Mouse (Mus musculus) ES-E14 (cell line): ENCODE results near the gene Nedd1. TPM values are rescaled to one million over a fixed set of nuclear protein-coding genes. Genes with fewer than 3 reads are reported as not detected.

ENCODE experiments used
- DNase-seq: peaks from one replicate; pipeline ENCODE4 v3.0.0-alpha.2; 2013; ENCODE audit warnings: low read depth, low spot score
- H3K27ac ChIP-seq: 2 replicates; pipeline ENCODE4 v1.5.1; 2012; ENCODE audit warnings: low read depth, mild to moderate bottlenecking, low read length, moderate library complexity, mixed read lengths; ENCODE audit not compliant: poor library complexity, insufficient read depth, severe bottlenecking
- H3K36me3 ChIP-seq: 2 replicates; pipeline ENCODE4 v1.6.1; 2012; ENCODE audit warnings: mild to moderate bottlenecking, low read length, moderate library complexity, mixed read lengths; ENCODE audit not compliant: control insufficient read depth, poor library complexity, insufficient read depth, severe bottlenecking
- H3K4me1 ChIP-seq, 2 experiments: fragments of 150-350 bp in 1 of 2; sonication (generic) in 1 of 2; 2 replicates each; pipeline ENCODE4 v1.6.1; 2012; ENCODE audit warnings: low read length in 2 of 2, mild to moderate bottlenecking in 1 of 2, mixed read lengths in 1 of 2; ENCODE audit not compliant: control insufficient read depth in 2 of 2, insufficient read depth in 2 of 2, poor library complexity in 1 of 2
- H3K4me3 ChIP-seq, 2 experiments: fragments of 150-350 bp in 1 of 2; sonication (generic) in 1 of 2; 2 replicates each; pipeline ENCODE4 v1.5.1; 2012; ENCODE audit warnings: low read length in 2 of 2, low read depth in 1 of 2, mild to moderate bottlenecking in 1 of 2, mixed read lengths in 1 of 2; ENCODE audit not compliant: insufficient read depth in 1 of 2, poor library complexity in 1 of 2, severe bottlenecking in 1 of 2
- H3K9ac ChIP-seq: 2 replicates; pipeline ENCODE4 v1.6.1; 2012; ENCODE audit warnings: low read depth, mild to moderate bottlenecking, low read length, mixed read lengths; ENCODE audit not compliant: poor library complexity, insufficient read depth, severe bottlenecking
- H3K9me3 ChIP-seq: fragments of 150-350 bp; sonication (generic); 2 replicates; pipeline ENCODE4 v1.6.1; 2012; ENCODE audit warnings: low read depth, mild to moderate bottlenecking, low read length; ENCODE audit not compliant: control insufficient read depth, insufficient read depth
- CHD2 ChIP-seq: IDR thresholded peaks from 2 replicates; pipeline ENCODE4 v1.6.1; 2014; ENCODE audit warnings: mild to moderate bottlenecking, low read depth, low read length, inconsistent platforms
- HCFC1 ChIP-seq: IDR thresholded peaks from 2 replicates; pipeline ENCODE4 v1.6.1; 2012; ENCODE audit warnings: low read length, inconsistent platforms, borderline replicate concordance; ENCODE audit not compliant: insufficient read depth
- MAFK ChIP-seq: IDR thresholded peaks from 2 replicates; pipeline ENCODE4 v1.6.1; 2014; ENCODE audit warnings: mild to moderate bottlenecking, low read depth, low read length, inconsistent platforms; ENCODE audit not compliant: insufficient read depth
- ZC3H11A ChIP-seq: IDR thresholded peaks from 2 replicates; pipeline ENCODE4 v1.6.1; 2012; ENCODE audit warnings: low read depth, mild to moderate bottlenecking, inconsistent platforms, low read length, borderline replicate concordance
- ZNF384 ChIP-seq: IDR thresholded peaks from 2 replicates; pipeline ENCODE4 v1.6.1; 2012; ENCODE audit warnings: low read depth, low read length, inconsistent platforms
- in situ Hi-C, 2 experiments: fragments of 600-800 bp; cut with MboI; formaldehyde crosslinking; loops; one replicate each; pipeline ENCODE4 v1.15.1; 2025; ENCODE audit warnings: low sequenced_read_pairs in 2 of 2, inconsistent platforms in 1 of 2; ENCODE audit not compliant: unreplicated experiment in 2 of 2
- total RNA-seq: library from RNA; depleted of rRNA; stranded (reverse); fragments of 300-350 nt; gene quantifications from 2 replicates; pipeline ENCODE4 v1.2.3, GENCODE M21; 2012

The Nedd1 gene
- total RNA-seq, 1 experiment = 13.6 TPM

DNA sequence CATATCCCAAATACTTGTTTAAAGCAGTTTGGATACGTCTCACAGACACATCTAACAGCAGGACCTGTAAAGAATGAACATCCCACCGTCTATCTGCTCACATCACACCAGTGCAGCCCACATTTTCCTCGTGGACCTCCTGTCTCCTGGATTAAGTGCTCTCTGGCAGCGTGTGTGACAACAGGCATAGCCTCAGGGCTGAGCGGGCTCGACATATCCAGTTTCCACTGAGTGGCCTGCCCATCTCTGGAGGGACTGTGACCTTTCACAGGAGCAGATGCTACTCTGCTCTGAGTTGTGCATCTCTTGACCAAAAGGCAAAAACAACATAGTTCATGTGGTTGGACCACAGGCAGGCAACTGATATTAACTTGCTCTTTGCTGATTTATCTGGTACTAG is 23.2 kb downstream of the Nedd1 start:
- no peak for DNase-seq
- H3K9me3 ChIP-seq = no peaks in the 10 kb centered on the region
- peaks cover 3% of the 10 kb centered on the region; the same call in 1 of the 2 replicates for H3K36me3 ChIP-seq
- no peak overlapping the region for H3K4me3 ChIP-seq
- no peak overlapping the region for H3K27ac ChIP-seq
- in situ Hi-C loops = no loop called here
- H3K9ac ChIP-seq = no peak overlapping the region
- H3K4me1 ChIP-seq = no peaks in the 10 kb centered on the region
- TF ChIP-seq HCFC1 = no peak
- no peak for TF ChIP-seq CHD2
- no peak for TF ChIP-seq ZNF384
- TF ChIP-seq MAFK = no peak
- no peak for TF ChIP-seq ZC3H11A

DNA sequence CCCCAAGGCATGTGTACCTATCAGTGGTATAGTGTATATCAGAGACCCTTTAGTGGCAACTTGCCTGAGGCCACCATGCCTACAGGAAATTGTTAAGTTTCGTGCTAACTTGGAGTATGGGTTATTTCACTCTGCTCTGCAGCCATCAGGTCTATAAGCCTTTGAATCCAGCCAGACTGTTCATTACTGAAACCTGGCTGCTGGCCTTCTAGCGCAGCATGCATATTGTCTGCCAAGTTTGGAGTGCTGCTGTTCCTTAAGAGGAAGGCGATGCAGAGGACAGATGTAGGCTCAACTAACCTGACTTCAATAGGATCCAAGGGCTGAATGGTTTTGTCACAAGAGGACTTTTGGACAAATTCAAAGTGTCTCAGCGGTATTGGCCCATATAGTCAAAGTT is 47.2 kb downstream of the Nedd1 start:
- H3K36me3 ChIP-seq = no peaks in the 10 kb centered on the region
- in situ Hi-C loops = no loop called here
- H3K4me1 ChIP-seq = no peaks in the 10 kb centered on the region
- TF ChIP-seq ZC3H11A (no peak), ZNF384 (no peak), MAFK (no peak), CHD2 (no peak), HCFC1 (no peak)
- H3K27ac ChIP-seq = no peak overlapping the region
- no peak for DNase-seq
- no peaks in the 10 kb centered on the region for H3K9me3 ChIP-seq
- no peak overlapping the region for H3K9ac ChIP-seq
- no peak overlapping the region for H3K4me3 ChIP-seq

DNA sequence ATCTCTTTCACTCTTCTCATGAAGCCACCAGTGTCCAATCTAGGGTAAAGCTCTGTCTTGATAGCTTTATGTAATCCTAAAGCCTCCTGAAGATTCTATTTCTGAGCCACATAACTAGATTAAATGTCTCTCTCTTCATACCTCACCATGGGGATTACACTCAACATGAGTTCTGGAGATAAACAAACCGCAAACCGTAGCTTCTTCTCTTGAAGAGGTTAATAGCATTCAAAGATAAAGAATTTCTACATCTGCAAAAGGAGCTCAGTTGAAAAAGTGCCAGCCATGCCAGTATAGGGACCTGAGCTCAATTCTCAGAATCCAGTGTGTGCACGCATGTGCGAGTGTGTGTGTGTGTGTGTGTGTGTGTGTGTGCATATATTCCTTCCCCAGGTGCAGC is 50.3 kb downstream of the Nedd1 start:
- Histone ChIP-seq H3K9ac (no peak overlapping the region), H3K27ac (no peak overlapping the region), H3K4me3 (no peak overlapping the region), H3K4me1 (no peaks in the 10 kb centered on the region), H3K9me3 (no peaks in the 10 kb centered on the region), H3K36me3 (no peaks in the 10 kb centered on the region)
- no peak for DNase-seq
- TF ChIP-seq MAFK = no peak
- no peak for TF ChIP-seq HCFC1
- no peak for TF ChIP-seq CHD2
- no peak for TF ChIP-seq ZNF384
- in situ Hi-C loops = no loop called here

- in situ Hi-C loops = no loop called here
- H3K9ac ChIP-seq = no peak overlapping the region
- TF ChIP-seq ZC3H11A (no peak), ZNF384 (no peak), MAFK (no peak), HCFC1 (no peak), CHD2 (no peak)
- no peak overlapping the region for H3K4me3 ChIP-seq
- no peaks in the 10 kb centered on the region for H3K4me1 ChIP-seq
- DNase-seq = no peak
- no peaks in the 10 kb centered on the region for H3K36me3 ChIP-seq
- H3K9me3 ChIP-seq = no peaks in the 10 kb centered on the region
- no peak overlapping the region for H3K27ac ChIP-seq
Measured at GRCm38 (mm10) chr10:92665287-92665686, 56.9 kb downstream of the Nedd1 start.

DNA sequence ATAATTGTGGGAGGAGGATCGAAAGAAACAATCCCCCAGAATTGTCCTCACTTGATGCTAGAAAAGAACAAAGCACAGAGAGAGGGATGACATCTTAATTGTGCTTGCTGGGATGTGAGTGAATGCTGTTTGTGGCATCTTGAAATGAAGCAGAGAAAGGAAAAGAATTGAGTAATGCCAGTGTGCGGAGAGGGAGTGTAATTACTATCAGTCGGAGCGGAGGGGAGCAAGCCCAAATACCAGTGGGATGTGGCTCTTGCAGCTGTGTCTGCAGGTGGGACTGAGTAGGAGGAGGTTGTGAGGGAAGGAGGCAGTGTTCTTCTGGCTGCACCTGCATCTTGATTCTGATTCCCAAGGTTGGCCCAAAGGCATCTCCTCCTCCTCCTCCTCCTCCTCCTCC is 69.0 kb downstream of the Nedd1 start:
- no peaks in the 10 kb centered on the region for H3K9me3 ChIP-seq
- no peak for DNase-seq
- in situ Hi-C loops = no loop called here
- H3K9ac ChIP-seq = no peak overlapping the region
- no peak overlapping the region for H3K27ac ChIP-seq
- no peak overlapping the region for H3K4me3 ChIP-seq
- no peaks in the 10 kb centered on the region for H3K36me3 ChIP-seq
- H3K4me1 ChIP-seq = no peaks in the 10 kb centered on the region
- no peak for TF ChIP-seq ZC3H11A
- TF ChIP-seq CHD2 = no peak
- no peak for TF ChIP-seq HCFC1
- no peak for TF ChIP-seq MAFK
- no peak for TF ChIP-seq ZNF384
